Mouse (Mus musculus): ENCODE measurements around the gene Cdc42ep5.
A peak's percentile ranks its signal among the peaks of the same experiment; 100 is the strongest.
"Not testable (repeated sequence)": the region's sequence is repeated elsewhere in the genome, so short reads cannot be mapped to it uniquely, and the experiment has no call there.

Cdc42ep5 gene

GRCm38 (mm10) chr7:4164090-4164910 is at the start of gene Cdc42ep5:
TSS of gene Cdc42ep5 (minus strand) at chr7:4164860.
- no peak for DNase-seq (ENCODE audit: low spot score in 2 of 2)

GRCm38 (mm10) chr7:4213436-4213835 is 48.8 kb upstream of the Cdc42ep5 start:
- not testable (repeated sequence) for DNase-seq (ENCODE audit: low spot score in 2 of 2)

- DNase-seq (ENCODE audit: low spot score in 2 of 2) = no peak
Measured at GRCm38 (mm10) chr7:4208626-4209025, 44.0 kb upstream of the Cdc42ep5 start.

- DNase-seq (ENCODE audit: low spot score in 2 of 2) = no peak
Measured at GRCm38 (mm10) chr7:4207126-4207525, 42.5 kb upstream of the Cdc42ep5 start.

GRCm38 (mm10) chr7:4178438-4178837 is 13.8 kb upstream of the Cdc42ep5 start:
- no peak for DNase-seq (ENCODE audit: low spot score in 2 of 2)

GRCm38 (mm10) chr7:4170193-4170938 is 5.7 kb upstream of the Cdc42ep5 start:
- no peak for DNase-seq (ENCODE audit: low spot score in 2 of 2)

GRCm38 (mm10) chr7:4167098-4167497 is 2.4 kb upstream of the Cdc42ep5 start:
- DNase-seq (ENCODE audit: low spot score in 2 of 2) = no peak

- no peak for DNase-seq (ENCODE audit: low spot score in 2 of 2)
Measured at GRCm38 (mm10) chr7:4165286-4165685, 626 bp upstream of the Cdc42ep5 start.

GRCm38 (mm10) chr7:4163571-4164072 is 1.0 kb downstream of the Cdc42ep5 start:
- no peak for DNase-seq (ENCODE audit: low spot score in 2 of 2)

GRCm38 (mm10) chr7:4161596-4161995 is 3.1 kb downstream of the Cdc42ep5 start:
- not testable (repeated sequence) for DNase-seq (ENCODE audit: low spot score in 2 of 2)

- no peak for DNase-seq (ENCODE audit: low spot score in 2 of 2)
Measured at GRCm38 (mm10) chr7:4154976-4155375, 9.7 kb downstream of the Cdc42ep5 start.

- no peak for DNase-seq (ENCODE audit: low spot score in 2 of 2)
Measured at GRCm38 (mm10) chr7:4154356-4154755, 10.3 kb downstream of the Cdc42ep5 start.

GRCm38 (mm10) chr7:4151241-4151640 is 13.4 kb downstream of the Cdc42ep5 start:
- DNase-seq (ENCODE audit: low spot score in 2 of 2) = no peak

GRCm38 (mm10) chr7:4150811-4151221 is 13.8 kb downstream of the Cdc42ep5 start:
- no peak for DNase-seq (ENCODE audit: low spot score in 2 of 2)

- DNase-seq (ENCODE audit: low spot score in 2 of 2) = peak in 1 of 2 experiments; percentile 47
Measured at GRCm38 (mm10) chr7:4150059-4150541, 14.6 kb downstream of the Cdc42ep5 start, which contains the start of gene Leng9. TSS of gene Leng9 (minus strand) at chr7:4150374.

- peak; percentile 78 to 80 for DNase-seq (ENCODE audit: low spot score in 2 of 2)
Measured at GRCm38 (mm10) chr7:4149209-4150054, 15.2 kb downstream of the Cdc42ep5 start.

- no peak for DNase-seq (ENCODE audit: low spot score in 2 of 2)
Measured at GRCm38 (mm10) chr7:4148341-4149208, 16.1 kb downstream of the Cdc42ep5 start.

GRCm38 (mm10) chr7:4147836-4148235 is 16.8 kb downstream of the Cdc42ep5 start:
- no peak for DNase-seq (ENCODE audit: low spot score in 2 of 2)

- no peak for DNase-seq (ENCODE audit: low spot score in 2 of 2)
Measured at GRCm38 (mm10) chr7:4147371-4147770, 17.3 kb downstream of the Cdc42ep5 start.
